Mouse (Mus musculus): ENCODE data around the gene Dcdc2a. TPM values are rescaled to one million over a fixed set of nuclear protein-coding genes. Genes with fewer than 3 reads are reported as not detected.

Gene Dcdc2a
- polyA plus RNA-seq, 1 experiment from 2014 or later, result 0.22 TPM

- Histone ChIP-seq H3K27ac (ENCODE audit: low read length) (no peak overlapping the region), H3K4me3 (ENCODE audit: low read depth, low read length) (no peak overlapping the region), H3K36me3 (ENCODE audit: control insufficient read depth, insufficient read depth, low read length) (no peaks in the 10 kb centered on the region), H3K4me2 (replicated peaks; ENCODE audit: low read depth, low read length) (no peak overlapping the region), H3K27me3 (ENCODE audit: control insufficient read depth, insufficient read depth, low read length) (no peaks in the 10 kb centered on the region), H3K9ac (replicated peaks; ENCODE audit: low read depth, low read length) (no peak overlapping the region), H3K4me1 (ENCODE audit: control insufficient read depth, insufficient read depth, low read length) (no peaks in the 10 kb centered on the region), H3K9me3 (ENCODE audit: control insufficient read depth, low read depth, low read length) (no peaks in the 10 kb centered on the region)
- no peak for ATAC-seq (ENCODE audit: insufficient number of reproducible peaks, insufficient read depth, low FRiP score, low read depth)
- WGBS, result 83% methylated on average over 6 of the region's 6 CpGs
These were observed 29.2 kb upstream of the Dcdc2a start for GRCm38 (mm10) chr13:25026409-25027113.

- no peak overlapping the region for H3K4me2 ChIP-seq (replicated peaks; ENCODE audit: low read depth, low read length)
- no peaks in the 10 kb centered on the region for H3K9me3 ChIP-seq (ENCODE audit: control insufficient read depth, low read depth, low read length)
- no peaks in the 10 kb centered on the region for H3K4me1 ChIP-seq (ENCODE audit: control insufficient read depth, insufficient read depth, low read length)
- no peaks in the 10 kb centered on the region for H3K36me3 ChIP-seq (ENCODE audit: control insufficient read depth, insufficient read depth, low read length)
- no peaks in the 10 kb centered on the region for H3K27me3 ChIP-seq (ENCODE audit: control insufficient read depth, insufficient read depth, low read length)
- no peak overlapping the region for H3K9ac ChIP-seq (replicated peaks; ENCODE audit: low read depth, low read length)
- 75% methylated on average over 3 of the region's 3 CpGs for WGBS
- no peak overlapping the region for H3K27ac ChIP-seq (ENCODE audit: low read length)
- no peak for ATAC-seq (ENCODE audit: insufficient number of reproducible peaks, insufficient read depth, low FRiP score, low read depth)
- H3K4me3 ChIP-seq (ENCODE audit: low read depth, low read length), result no peak overlapping the region
These were observed 28.7 kb upstream of the Dcdc2a start for GRCm38 (mm10) chr13:25027114-25027425.

DNA sequence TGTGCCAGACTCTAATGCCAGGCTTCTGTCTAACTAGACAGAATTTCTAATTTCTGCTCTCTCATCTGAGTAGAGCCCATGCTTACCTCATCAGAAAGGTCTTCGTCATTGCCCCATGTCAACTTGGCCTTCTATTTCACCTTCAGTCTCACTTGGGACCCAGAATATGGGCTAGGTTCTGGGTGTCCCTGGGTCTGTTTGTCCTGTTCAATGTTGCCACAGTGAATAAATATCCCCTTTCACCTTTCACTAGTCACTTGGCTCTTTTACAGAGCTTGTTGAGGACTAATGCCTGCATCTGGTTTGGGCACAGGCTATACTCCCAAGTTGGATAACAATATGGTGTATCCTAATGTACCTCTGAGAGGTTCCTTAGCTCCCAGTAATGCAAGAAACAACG, 16.3 kb upstream of the Dcdc2a start:
- Histone ChIP-seq H3K9ac (replicated peaks; ENCODE audit: low read depth, low read length) (no peak overlapping the region), H3K4me2 (replicated peaks; ENCODE audit: low read depth, low read length) (no peak overlapping the region), H3K4me3 (ENCODE audit: low read depth, low read length) (no peak overlapping the region), H3K9me3 (ENCODE audit: control insufficient read depth, low read depth, low read length) (no peaks in the 10 kb centered on the region), H3K27ac (ENCODE audit: low read length) (no peak overlapping the region), H3K36me3 (ENCODE audit: control insufficient read depth, insufficient read depth, low read length) (no peaks in the 10 kb centered on the region), H3K4me1 (ENCODE audit: control insufficient read depth, insufficient read depth, low read length) (no peaks in the 10 kb centered on the region), H3K27me3 (ENCODE audit: control insufficient read depth, insufficient read depth, low read length) (no peaks in the 10 kb centered on the region)
- WGBS, result 83% methylated on average over 2 of the region's 2 CpGs
- no peak for ATAC-seq (ENCODE audit: insufficient number of reproducible peaks, insufficient read depth, low FRiP score, low read depth)

GRCm38 (mm10) chr13:25052671-25053070, 3.1 kb upstream of the Dcdc2a start:
- Histone ChIP-seq H3K9ac (replicated peaks; ENCODE audit: low read depth, low read length) (no peak overlapping the region), H3K27ac (ENCODE audit: low read length) (no peak overlapping the region), H3K27me3 (ENCODE audit: control insufficient read depth, insufficient read depth, low read length) (peaks cover 14% of the 10 kb centered on the region; the same call in 1 of the 2 replicates), H3K4me3 (ENCODE audit: low read depth, low read length) (no peak overlapping the region), H3K9me3 (ENCODE audit: control insufficient read depth, low read depth, low read length) (peaks cover 7% of the 10 kb centered on the region), H3K4me1 (ENCODE audit: control insufficient read depth, insufficient read depth, low read length) (peaks cover 3% of the 10 kb centered on the region; the same call in 1 of the 2 replicates), H3K36me3 (ENCODE audit: control insufficient read depth, insufficient read depth, low read length) (no peaks in the 10 kb centered on the region), H3K4me2 (replicated peaks; ENCODE audit: low read depth, low read length) (no peak overlapping the region)
- 82% methylated on average over 5 of the region's 5 CpGs for WGBS
- no peak for ATAC-seq (ENCODE audit: insufficient number of reproducible peaks, insufficient read depth, low FRiP score, low read depth)

GRCm38 (mm10) chr13:25055111-25055554, 671 bp upstream of the Dcdc2a start:
- peak; percentile 75 for ATAC-seq (ENCODE audit: insufficient number of reproducible peaks, insufficient read depth, low FRiP score, low read depth)
- H3K4me1 ChIP-seq (ENCODE audit: control insufficient read depth, insufficient read depth, low read length), result peaks cover 3% of the 10 kb centered on the region; the same call in 1 of the 2 replicates
- H3K4me2 ChIP-seq (replicated peaks; ENCODE audit: low read depth, low read length), result peak overlapping the region; percentile 91
- under 1% methylated on average over 35 of the region's 35 CpGs for WGBS
- H3K9ac ChIP-seq (replicated peaks; ENCODE audit: low read depth, low read length), result no peak overlapping the region
- H3K4me3 ChIP-seq (ENCODE audit: low read depth, low read length), result peak overlapping the region; percentile 42
- no peaks in the 10 kb centered on the region for H3K36me3 ChIP-seq (ENCODE audit: control insufficient read depth, insufficient read depth, low read length)
- no peak overlapping the region for H3K27ac ChIP-seq (ENCODE audit: low read length)
- H3K9me3 ChIP-seq (ENCODE audit: control insufficient read depth, low read depth, low read length), result peaks cover 2% of the 10 kb centered on the region; the same call in 1 of the 2 replicates
- H3K27me3 ChIP-seq (ENCODE audit: control insufficient read depth, insufficient read depth, low read length), result peaks cover 14% of the 10 kb centered on the region; the same call in 1 of the 2 replicates

DNA sequence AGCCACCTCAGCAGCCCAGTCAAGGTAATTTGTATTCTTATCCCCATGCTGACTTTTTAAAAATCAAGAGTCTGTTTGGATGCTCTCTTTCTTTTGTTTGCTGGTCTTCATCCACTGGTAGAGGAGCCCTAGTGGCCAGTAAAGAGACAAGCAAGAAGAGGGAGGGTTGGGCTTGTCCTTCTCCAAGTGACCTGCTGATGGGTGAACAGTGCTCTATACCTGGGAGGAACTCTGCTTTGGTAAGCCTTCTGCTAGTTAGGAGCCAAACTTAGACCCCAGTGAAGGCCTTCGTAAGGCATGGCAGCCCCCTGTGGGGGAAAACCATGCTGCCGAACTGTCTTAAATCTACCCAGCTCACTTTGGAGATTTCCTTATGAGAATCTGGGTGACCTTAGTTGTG, 10.9 kb downstream of the Dcdc2a start:
- Histone ChIP-seq H3K4me1 (ENCODE audit: control insufficient read depth, insufficient read depth, low read length) (no peaks in the 10 kb centered on the region), H3K27ac (ENCODE audit: low read length) (no peak overlapping the region), H3K4me2 (replicated peaks; ENCODE audit: low read depth, low read length) (no peak overlapping the region), H3K4me3 (ENCODE audit: low read depth, low read length) (no peak overlapping the region), H3K9me3 (ENCODE audit: control insufficient read depth, low read depth, low read length) (no peaks in the 10 kb centered on the region), H3K36me3 (ENCODE audit: control insufficient read depth, insufficient read depth, low read length) (no peaks in the 10 kb centered on the region), H3K9ac (replicated peaks; ENCODE audit: low read depth, low read length) (no peak overlapping the region), H3K27me3 (ENCODE audit: control insufficient read depth, insufficient read depth, low read length) (no peaks in the 10 kb centered on the region)
- ATAC-seq (ENCODE audit: insufficient number of reproducible peaks, insufficient read depth, low FRiP score, low read depth), result no peak
- WGBS, result 96% methylated on average over 2 of the region's 2 CpGs

- 75% methylated on average over 4 of the region's 4 CpGs for WGBS
These were observed 11.4 kb downstream of the Dcdc2a start for GRCm38 (mm10) chr13:25067183-25067582.

GRCm38 (mm10) chr13:25069765-25070164, 14.0 kb downstream of the Dcdc2a start:
- Histone ChIP-seq H3K4me1 (ENCODE audit: control insufficient read depth, insufficient read depth, low read length) (no peaks in the 10 kb centered on the region), H3K4me3 (ENCODE audit: low read depth, low read length) (no peak overlapping the region), H3K9ac (replicated peaks; ENCODE audit: low read depth, low read length) (no peak overlapping the region), H3K4me2 (replicated peaks; ENCODE audit: low read depth, low read length) (no peak overlapping the region), H3K27me3 (ENCODE audit: control insufficient read depth, insufficient read depth, low read length) (no peaks in the 10 kb centered on the region), H3K27ac (ENCODE audit: low read length) (no peak overlapping the region), H3K36me3 (ENCODE audit: control insufficient read depth, insufficient read depth, low read length) (no peaks in the 10 kb centered on the region), H3K9me3 (ENCODE audit: control insufficient read depth, low read depth, low read length) (no peaks in the 10 kb centered on the region)
- 53% methylated on average over 4 of the region's 4 CpGs for WGBS
- ATAC-seq (ENCODE audit: insufficient number of reproducible peaks, insufficient read depth, low FRiP score, low read depth), result no peak

More at GRCm38 (mm10) chr13:25067183-25067582, 11.4 kb downstream of the Dcdc2a start:
- Histone ChIP-seq H3K9ac (replicated peaks; ENCODE audit: low read depth, low read length) (no peak overlapping the region), H3K27ac (ENCODE audit: low read length) (no peak overlapping the region), H3K27me3 (ENCODE audit: control insufficient read depth, insufficient read depth, low read length) (no peaks in the 10 kb centered on the region), H3K4me3 (ENCODE audit: low read depth, low read length) (no peak overlapping the region), H3K36me3 (ENCODE audit: control insufficient read depth, insufficient read depth, low read length) (no peaks in the 10 kb centered on the region), H3K9me3 (ENCODE audit: control insufficient read depth, low read depth, low read length) (no peaks in the 10 kb centered on the region), H3K4me1 (ENCODE audit: control insufficient read depth, insufficient read depth, low read length) (no peaks in the 10 kb centered on the region), H3K4me2 (replicated peaks; ENCODE audit: low read depth, low read length) (no peak overlapping the region)
- no peak for ATAC-seq (ENCODE audit: insufficient number of reproducible peaks, insufficient read depth, low FRiP score, low read depth)

DNA sequence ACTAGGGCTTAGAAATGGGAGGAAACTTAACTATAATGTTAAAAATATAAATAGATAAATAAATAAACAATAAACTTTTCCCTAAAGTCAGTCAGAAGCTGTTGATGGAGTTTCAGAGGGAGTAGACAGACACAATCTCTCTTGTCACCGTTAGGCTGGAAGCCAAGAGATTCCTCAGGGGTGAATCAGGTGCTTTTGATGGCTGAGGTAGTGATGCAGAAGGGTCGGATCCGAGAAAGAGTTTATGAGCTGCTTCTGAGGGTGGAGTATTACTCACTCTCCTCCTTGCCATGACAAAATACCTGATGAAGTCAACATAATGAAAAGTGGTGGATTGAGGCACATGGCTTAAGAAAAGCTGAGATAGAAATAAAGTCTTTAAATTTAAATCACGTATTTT, 15.0 kb downstream of the Dcdc2a start:
- H3K4me2 ChIP-seq (replicated peaks; ENCODE audit: low read depth, low read length), result no peak overlapping the region
- H3K4me3 ChIP-seq (ENCODE audit: low read depth, low read length), result no peak overlapping the region
- H3K27ac ChIP-seq (ENCODE audit: low read length), result no peak overlapping the region
- no peak overlapping the region for H3K9ac ChIP-seq (replicated peaks; ENCODE audit: low read depth, low read length)
- 90% methylated on average over 4 of the region's 4 CpGs for WGBS
- no peak for ATAC-seq (ENCODE audit: insufficient number of reproducible peaks, insufficient read depth, low FRiP score, low read depth)
- H3K36me3 ChIP-seq (ENCODE audit: control insufficient read depth, insufficient read depth, low read length), result no peaks in the 10 kb centered on the region
- H3K9me3 ChIP-seq (ENCODE audit: control insufficient read depth, low read depth, low read length), result no peaks in the 10 kb centered on the region
- H3K27me3 ChIP-seq (ENCODE audit: control insufficient read depth, insufficient read depth, low read length), result no peaks in the 10 kb centered on the region
- no peaks in the 10 kb centered on the region for H3K4me1 ChIP-seq (ENCODE audit: control insufficient read depth, insufficient read depth, low read length)
